Mouse (Mus musculus): Measurements from ENCODE around the gene Pkd1l3. TPM values are rescaled to one million over a fixed set of nuclear protein-coding genes. Genes with fewer than 3 reads are reported as not detected.

Pkd1l3 gene
- total and polyA plus RNA-seq, 3 experiments: 2.6 to 7.4 TPM; not detected in 1

- H3K4me3 ChIP-seq (ENCODE audit: control insufficient read depth in 1 of 2, insufficient read depth in 1 of 2, low read depth in 2 of 2, low read length in 2 of 2): no peak overlapping the region
- TF ChIP-seq UBTF (IDR thresholded peaks at IDR 0.05; ENCODE audit: borderline replicate concordance, insufficient read depth, low read depth, low read length) (no peak), TBP (IDR thresholded peaks at IDR 0.05; ENCODE audit: low read depth, low read length) (no peak), GABPA (IDR thresholded peaks at IDR 0.05; ENCODE audit: low read depth, low read length) (no peak), MXI1 (IDR thresholded peaks at IDR 0.05; ENCODE audit: low read depth, low read length) (no peak), TAL1 (IDR thresholded peaks at IDR 0.05; ENCODE audit: low read length) (no peak), RCOR1 (IDR thresholded peaks at IDR 0.05; ENCODE audit: low read depth, low read length) (no peak), POLR2AphosphoS2 (IDR thresholded peaks at IDR 0.05; ENCODE audit: low read length) (no peak), MAX (IDR thresholded peaks at IDR 0.05; ENCODE audit: low read length) (no peak), USF1 (IDR thresholded peaks at IDR 0.05; ENCODE audit: low read depth, low read length) (no peak), JUND (IDR thresholded peaks at IDR 0.05; ENCODE audit: low read depth, low read length) (no peak), GATA1 (IDR thresholded peaks at IDR 0.05; ENCODE audit: low read depth, low read length) (no peak)
- no peaks in the 10 kb centered on the region for H3K9me3 ChIP-seq (replicated peaks; ENCODE audit: insufficient read depth, low read length)
- no peaks in the 10 kb centered on the region for H3K79me2 ChIP-seq (ENCODE audit: control insufficient read depth, insufficient read depth, low read length, poor library complexity)
- no peak overlapping the region for H3K27ac ChIP-seq (ENCODE audit: control insufficient read depth, low read depth, low read length)
- no peak for DNase-seq (ENCODE audit: low read depth, low spot score)
- no peaks in the 10 kb centered on the region for H3K4me1 ChIP-seq (ENCODE audit: control insufficient read depth in 1 of 2, insufficient read depth in 2 of 2, low read length in 2 of 2)
- no peak overlapping the region for H3K9ac ChIP-seq (ENCODE audit: control insufficient read depth, low read depth, low read length, poor library complexity, severe bottlenecking)
- no peaks in the 10 kb centered on the region for H3K27me3 ChIP-seq (ENCODE audit: control insufficient read depth in 1 of 2, insufficient read depth in 2 of 2, low read length in 2 of 2)
- peaks cover 0 to 30% of the 10 kb centered on the region in 2 experiments; a peak in 2 of 4 replicates for H3K36me3 ChIP-seq (ENCODE audit: control insufficient read depth in 1 of 2, insufficient read depth in 2 of 2, low read length in 2 of 2)
These were observed 58.3 kb downstream of the Pkd1l3 start for GRCm38 (mm10) chr8:109672656-109673055.

GRCm38 (mm10) chr8:109673596-109673995 is 59.3 kb downstream of the Pkd1l3 start:
- Histone ChIP-seq H3K27ac (ENCODE audit: control insufficient read depth, low read depth, low read length) (no peak overlapping the region), H3K4me3 (ENCODE audit: control insufficient read depth in 1 of 2, insufficient read depth in 1 of 2, low read depth in 2 of 2, low read length in 2 of 2) (no peak overlapping the region), H3K27me3 (ENCODE audit: control insufficient read depth in 1 of 2, insufficient read depth in 2 of 2, low read length in 2 of 2) (no peaks in the 10 kb centered on the region), H3K4me1 (ENCODE audit: control insufficient read depth in 1 of 2, insufficient read depth in 2 of 2, low read length in 2 of 2) (no peaks in the 10 kb centered on the region), H3K79me2 (ENCODE audit: control insufficient read depth, insufficient read depth, low read length, poor library complexity) (no peaks in the 10 kb centered on the region), H3K36me3 (ENCODE audit: control insufficient read depth in 1 of 2, insufficient read depth in 2 of 2, low read length in 2 of 2) (peaks cover 0 to 35% of the 10 kb centered on the region in 2 experiments; a peak in 2 of 4 replicates), H3K9ac (ENCODE audit: control insufficient read depth, low read depth, low read length, poor library complexity, severe bottlenecking) (no peak overlapping the region), H3K9me3 (replicated peaks; ENCODE audit: insufficient read depth, low read length) (no peaks in the 10 kb centered on the region)
- no peak for DNase-seq (ENCODE audit: low read depth, low spot score)
- TF ChIP-seq MYB (IDR thresholded peaks at IDR 0.05; ENCODE audit: low read depth, low read length) (no peak), MXI1 (IDR thresholded peaks at IDR 0.05; ENCODE audit: low read depth, low read length) (no peak), HCFC1 (IDR thresholded peaks at IDR 0.05; ENCODE audit: low read depth, low read length) (no peak), POLR2AphosphoS5 (IDR thresholded peaks at IDR 0.05; ENCODE audit: borderline replicate concordance, low read depth, low read length) (no peak), GABPA (IDR thresholded peaks at IDR 0.05; ENCODE audit: low read depth, low read length) (no peak), ZC3H11A (IDR thresholded peaks at IDR 0.05; ENCODE audit: low read depth, low read length) (no peak), KAT2A (conservative IDR thresholded peaks at IDR 0.05; ENCODE audit: low read depth, low read length) (no peak), POLR2AphosphoS2 (IDR thresholded peaks at IDR 0.05; ENCODE audit: low read length) (no peak), NRF1 (IDR thresholded peaks at IDR 0.05; ENCODE audit: insufficient read depth, low read depth, low read length, poor library complexity, severe bottlenecking) (no peak), EP300 (IDR thresholded peaks at IDR 0.05; ENCODE audit: low read depth in 1 of 2, low read length in 2 of 2) (no peak), CHD1 (IDR thresholded peaks at IDR 0.05; ENCODE audit: low read depth, low read length) (no peak), GATA1 (IDR thresholded peaks at IDR 0.05; ENCODE audit: low read depth, low read length) (no peak), CTCF (IDR thresholded peaks at IDR 0.05 in 2 of 3, conservative IDR thresholded peaks at IDR 0.05 in 1 of 3; ENCODE audit: control insufficient read depth in 1 of 3, insufficient read depth in 1 of 3, low read depth in 2 of 3, low read length in 3 of 3, poor library complexity in 1 of 3, severe bottlenecking in 1 of 3) (no peak), ZMIZ1 (IDR thresholded peaks at IDR 0.05; ENCODE audit: low read depth, low read length) (no peak), RCOR1 (IDR thresholded peaks at IDR 0.05; ENCODE audit: low read depth, low read length) (no peak), ZNF384 (IDR thresholded peaks at IDR 0.05; ENCODE audit: low read depth, low read length) (no peak), TCF12 (IDR thresholded peaks at IDR 0.05; ENCODE audit: low read depth, low read length) (no peak), MAX (IDR thresholded peaks at IDR 0.05; ENCODE audit: low read length) (no peak)
